Mouse (Mus musculus) hindbrain, embryonic 14.5 days (tissue): ENCODE results near the gene S1pr5. TPM values are rescaled to one million over a fixed set of nuclear protein-coding genes. Genes with fewer than 3 reads are reported as not detected.
"Not testable (repeated sequence)": the region's sequence is repeated elsewhere in the genome, so short reads cannot be mapped to it uniquely, and the experiment has no call there.

Experiments used
- ATAC-seq: fragments of 200-750 bp; cut with Nextera tagmentation; 2 replicates; pipeline ENCODE4 v1.8.0; 2017; ENCODE audit warnings: moderate number of reproducible peaks, mild to moderate bottlenecking, moderate TSS enrichment, moderate library complexity; ENCODE audit not compliant: low FRiP score
- DNase-seq: peaks from one replicate; pipeline ENCODE4 v3.0.0-alpha.2; 2015; ENCODE audit warnings: low spot score
- H3K27ac ChIP-seq: fragments of 300-500 bp; sonication (generic); 2 replicates; pipeline ENCODE4 v1.5.1; 2014; ENCODE audit warnings: mild to moderate bottlenecking, moderate library complexity
- H3K27me3 ChIP-seq: fragments of 300-500 bp; sonication (generic); 2 replicates; pipeline ENCODE4 v1.6.1; 2014; ENCODE audit warnings: mild to moderate bottlenecking, low read length, mixed read lengths; ENCODE audit not compliant: control insufficient read depth, insufficient read depth
- H3K36me3 ChIP-seq: fragments of 300-500 bp; sonication (generic); replicated peaks from 2 replicates; pipeline ENCODE4 v1.6.1; 2014; ENCODE audit not compliant: control insufficient read depth, insufficient read depth
- H3K4me1 ChIP-seq: fragments of 300-500 bp; sonication (generic); replicated peaks from 2 replicates; pipeline ENCODE4 v1.6.1; 2014; ENCODE audit warnings: antibody characterized with exemption, low read length, mixed read lengths; ENCODE audit not compliant: control insufficient read depth, insufficient read depth
- H3K4me2 ChIP-seq: fragments of 300-500 bp; sonication (generic); replicated peaks from 2 replicates; pipeline ENCODE4 v1.6.1; 2014; ENCODE audit warnings: mild to moderate bottlenecking, moderate library complexity
- H3K4me3 ChIP-seq: fragments of 300-500 bp; sonication (generic); replicated peaks from 2 replicates; pipeline ENCODE4 v1.5.1; 2014; ENCODE audit warnings: mild to moderate bottlenecking, low read length
- H3K9ac ChIP-seq: fragments of 300-500 bp; sonication (generic); 2 replicates; pipeline ENCODE4 v1.6.1; 2014
- H3K9me3 ChIP-seq: fragments of 300-500 bp; sonication (generic); 2 replicates; pipeline ENCODE4 v1.6.1; 2016; ENCODE audit warnings: low read length; ENCODE audit not compliant: control insufficient read depth
- WGBS: fragments of 180-500 bp; shearing (Covaris S2); extraction: QIAGEN DNeasy Blood & Tissue Kit; methylation state at CpG from one replicate; pipeline ENCODE4 v1.1.7; 2014; 5-methylcytosine and 5-hydroxymethylcytosine counted together
- polyA plus RNA-seq: library from polyadenylated mRNA; unstranded; fragments of >200 nt; fragmentation: Nextera tagmentation; extraction: Ambion mirVana; gene quantifications from 2 replicates; pipeline ENCODE4 v1.2.1, GENCODE M21; 2014

Gene S1pr5
- polyA plus RNA-seq, 1 experiment from 2014 or later, result 3.9 TPM

DNA sequence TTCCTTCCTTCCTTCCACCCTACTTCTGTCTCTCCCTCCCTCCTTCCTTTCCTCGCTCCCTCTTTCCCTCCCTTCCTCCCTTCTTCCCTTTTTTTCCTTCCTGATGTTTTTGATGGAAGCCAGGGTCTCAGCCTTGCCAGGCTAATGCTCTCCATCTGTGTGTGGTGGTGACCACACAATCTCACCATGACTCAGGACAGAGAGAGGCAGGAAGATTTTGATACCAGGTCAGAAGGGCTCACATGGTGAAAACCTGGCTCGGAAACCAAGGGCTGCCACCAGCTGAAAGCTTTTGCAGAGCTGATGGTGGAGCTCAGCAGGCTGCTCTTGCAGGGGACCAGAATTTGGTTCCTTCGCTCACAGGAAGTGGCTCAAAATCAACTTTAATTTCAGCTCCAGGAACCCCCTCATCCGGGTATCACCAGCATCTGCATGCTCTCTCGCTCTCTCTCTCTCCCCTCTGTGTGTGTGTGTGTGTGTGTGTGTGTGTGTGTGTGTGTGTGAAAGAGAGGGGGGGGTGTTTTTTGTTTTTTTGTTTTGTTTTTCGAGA is 12.3 kb upstream of the S1pr5 start:
- DNase-seq (no peak), ATAC-seq (no peak)
- no peak overlapping the region for H3K9ac ChIP-seq
- H3K9me3 ChIP-seq, result no peaks in the 10 kb centered on the region
- no peak overlapping the region for H3K27ac ChIP-seq
- WGBS, result 79% methylated on average over 6 of the region's 6 CpGs
- H3K4me1 ChIP-seq, result 0 out of 2 replicates have a peak, but pooled peaks cover 3% of the 10 kb centered on the region
- H3K4me2 ChIP-seq, result no peak overlapping the region
- H3K36me3 ChIP-seq, result no peaks in the 10 kb centered on the region
- H3K4me3 ChIP-seq, result no peak overlapping the region
- H3K27me3 ChIP-seq, result no peaks in the 10 kb centered on the region

DNA sequence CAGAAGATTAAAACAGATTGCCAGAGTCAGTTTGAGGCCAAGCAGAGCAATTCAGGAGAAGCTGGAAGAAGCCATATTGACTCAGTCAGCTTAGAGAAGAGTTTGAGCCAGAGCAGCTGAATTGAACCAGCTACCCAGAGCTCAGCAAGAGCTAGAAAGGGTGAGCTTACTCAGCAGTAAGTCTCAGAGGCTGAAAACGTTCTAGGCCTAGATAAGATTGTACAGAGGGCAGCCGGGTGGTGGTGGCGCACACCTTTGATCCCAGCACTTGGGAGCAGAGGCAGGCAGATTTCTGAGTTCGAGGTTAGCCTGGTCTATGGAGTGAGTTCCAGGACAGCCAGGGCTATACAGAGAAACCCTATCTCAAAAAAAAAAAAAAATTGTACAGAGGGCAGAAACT is 8.1 kb upstream of the S1pr5 start:
- not testable (repeated sequence) for H3K27ac ChIP-seq, DNase-seq, H3K9me3 ChIP-seq, ATAC-seq, H3K9ac ChIP-seq, H3K4me1 ChIP-seq, H3K36me3 ChIP-seq, H3K27me3 ChIP-seq, H3K4me3 ChIP-seq, H3K4me2 ChIP-seq
- WGBS, result 81% methylated on average over 4 of the region's 4 CpGs

DNA sequence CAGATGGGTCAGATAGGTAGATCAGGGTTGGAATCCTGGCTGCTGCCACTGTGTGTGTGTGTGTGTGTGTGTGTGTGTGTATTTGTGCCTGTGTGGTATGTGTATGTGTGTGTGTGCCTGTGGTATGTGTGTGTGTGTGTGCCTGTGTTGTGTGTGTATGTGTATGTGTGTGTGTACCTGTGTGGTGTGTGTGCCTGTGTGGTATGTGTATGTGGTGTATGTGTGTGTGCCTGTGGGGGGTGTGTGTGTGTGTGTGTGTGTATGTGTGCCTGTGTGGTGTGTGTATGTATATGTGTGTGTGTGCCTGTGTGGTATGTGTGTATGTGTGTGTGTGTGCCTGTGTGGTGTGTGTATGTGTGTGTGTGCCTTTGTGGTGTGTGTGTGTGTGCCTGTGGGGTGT is 6.4 kb upstream of the S1pr5 start:
- no peak overlapping the region for H3K9ac ChIP-seq
- no peak overlapping the region for H3K27ac ChIP-seq
- no peak overlapping the region for H3K4me3 ChIP-seq
- no peaks in the 10 kb centered on the region for H3K9me3 ChIP-seq
- no peaks in the 10 kb centered on the region for H3K36me3 ChIP-seq
- DNase-seq (no peak), ATAC-seq (no peak)
- H3K4me1 ChIP-seq, result no peaks in the 10 kb centered on the region
- peaks cover 16% of the 10 kb centered on the region for H3K27me3 ChIP-seq
- no peak overlapping the region for H3K4me2 ChIP-seq

DNA sequence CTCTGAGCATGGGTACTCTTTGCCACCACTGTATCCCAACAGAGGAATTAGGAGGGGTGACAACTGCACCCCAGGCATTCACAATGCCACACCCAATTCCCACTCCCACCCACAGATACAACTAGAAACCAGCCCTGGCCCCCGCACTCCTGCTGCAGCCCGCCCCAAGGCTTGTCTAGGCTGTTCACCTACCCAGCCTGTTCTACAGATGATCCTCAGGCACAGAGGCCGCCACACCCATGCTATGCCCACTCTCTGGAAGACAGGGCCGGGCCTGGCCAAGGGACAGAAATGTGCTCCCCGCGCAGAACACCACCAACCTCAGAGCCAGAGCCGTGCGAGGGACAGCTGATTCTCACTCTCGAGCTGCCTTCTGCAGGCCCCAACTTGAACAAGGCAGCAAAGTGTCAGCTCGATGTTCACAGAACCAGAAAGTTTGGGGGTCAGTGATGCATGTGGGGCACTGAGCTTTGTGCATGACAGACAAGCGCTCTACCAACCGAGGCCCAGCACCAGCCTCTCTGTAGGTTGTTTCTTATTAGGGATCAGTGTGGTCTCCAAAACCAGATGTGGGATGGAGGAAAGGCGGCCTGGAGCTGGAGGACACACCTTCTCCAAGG is 3.0 kb upstream of the S1pr5 start:
- 73% methylated on average over 13 of the region's 13 CpGs for WGBS

DNA sequence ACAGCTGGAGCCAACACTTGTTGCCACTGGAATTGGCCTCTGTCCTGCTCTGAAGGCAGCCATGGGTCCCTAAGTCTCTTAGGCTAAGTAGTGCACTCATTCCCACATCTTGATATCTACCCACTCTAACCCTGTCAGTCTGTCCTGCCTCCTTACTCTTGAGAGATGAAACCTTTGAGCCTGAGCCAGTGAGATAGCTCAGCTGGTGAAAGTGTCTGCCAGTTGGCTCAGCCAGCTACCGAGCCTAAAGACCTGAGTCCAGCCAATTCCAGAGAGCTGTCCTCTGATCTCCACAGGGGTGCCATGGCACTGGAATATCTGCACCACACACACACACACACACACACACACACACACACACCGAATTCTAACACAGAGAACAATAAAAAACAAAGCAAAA is 2.3 kb upstream of the S1pr5 start:
- Histone ChIP-seq H3K36me3 (no peaks in the 10 kb centered on the region), H3K4me1 (peaks cover 5% of the 10 kb centered on the region; the same call in 1 of the 2 replicates), H3K9ac (no peak overlapping the region), H3K27ac (no peak overlapping the region), H3K9me3 (no peaks in the 10 kb centered on the region), H3K4me2 (no peak overlapping the region), H3K4me3 (no peak overlapping the region), H3K27me3 (peaks cover 54% of the 10 kb centered on the region)
- ATAC-seq, result no peak
- 50% methylated on average over 2 of the region's 2 CpGs for WGBS
- DNase-seq, result no peak

More for the DNA sequence above, 3.0 kb upstream of the S1pr5 start:
- DNase-seq (no peak), ATAC-seq (no peak)
- no peak overlapping the region for H3K9ac ChIP-seq
- peaks cover 47% of the 10 kb centered on the region for H3K27me3 ChIP-seq
- no peak overlapping the region for H3K4me3 ChIP-seq
- no peak overlapping the region for H3K4me2 ChIP-seq
- H3K4me1 ChIP-seq, result peaks cover 5% of the 10 kb centered on the region; the same call in 1 of the 2 replicates
- no peak overlapping the region for H3K27ac ChIP-seq
- H3K36me3 ChIP-seq, result no peaks in the 10 kb centered on the region
- H3K9me3 ChIP-seq, result no peaks in the 10 kb centered on the region

DNA sequence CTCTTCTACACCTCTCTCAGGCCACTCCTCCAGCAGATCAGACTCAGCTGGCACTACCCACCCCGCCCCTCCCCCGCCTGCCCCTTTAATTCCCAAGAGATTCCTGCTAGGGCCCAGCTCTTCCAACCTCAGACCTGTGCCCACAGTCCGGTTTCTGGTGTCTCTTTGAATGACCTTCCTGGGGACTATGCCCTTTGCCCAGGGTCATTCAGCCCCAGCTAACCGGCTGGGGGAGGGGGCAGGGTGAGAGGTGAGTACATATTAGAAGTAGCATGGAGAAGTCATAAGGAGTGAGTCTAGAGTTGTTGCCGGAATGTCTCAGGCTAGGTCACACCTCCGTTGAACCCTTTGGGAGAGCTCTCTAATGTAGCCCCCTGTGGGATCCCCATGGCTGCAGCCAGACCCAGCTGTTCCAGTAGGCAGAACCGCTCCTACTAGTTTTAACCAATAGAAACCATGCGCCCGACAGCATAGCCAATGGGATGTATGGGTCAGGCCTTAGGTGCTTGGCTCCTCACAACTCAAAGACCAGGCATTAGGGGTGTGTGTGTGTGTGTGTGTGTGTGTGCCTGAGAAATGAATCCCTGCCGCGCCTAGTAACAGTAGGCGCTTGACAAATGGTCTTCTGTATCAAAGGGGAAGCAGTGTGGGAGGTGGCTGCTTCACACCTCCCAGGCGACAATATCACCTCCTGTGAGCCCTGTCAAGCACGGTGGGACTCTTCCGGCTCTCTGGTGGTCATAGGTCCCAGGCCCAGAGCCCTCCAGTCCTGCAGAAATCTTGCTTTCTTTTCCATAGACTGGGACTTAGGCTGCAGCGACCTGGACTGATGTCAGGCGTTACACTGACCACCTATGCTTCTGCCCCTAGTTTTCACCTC is 1.6 kb upstream of the S1pr5 start:
- Histone ChIP-seq H3K4me1 (peaks cover 5% of the 10 kb centered on the region; the same call in 1 of the 2 replicates), H3K27me3 (peaks cover 60% of the 10 kb centered on the region), H3K9me3 (no peaks in the 10 kb centered on the region), H3K27ac (no peak overlapping the region), H3K4me2 (no peak overlapping the region), H3K9ac (no peak overlapping the region), H3K36me3 (no peaks in the 10 kb centered on the region), H3K4me3 (no peak overlapping the region)
- no peak for DNase-seq
- WGBS, result 38% methylated on average over 17 of the region's 17 CpGs
- no peak for ATAC-seq

DNA sequence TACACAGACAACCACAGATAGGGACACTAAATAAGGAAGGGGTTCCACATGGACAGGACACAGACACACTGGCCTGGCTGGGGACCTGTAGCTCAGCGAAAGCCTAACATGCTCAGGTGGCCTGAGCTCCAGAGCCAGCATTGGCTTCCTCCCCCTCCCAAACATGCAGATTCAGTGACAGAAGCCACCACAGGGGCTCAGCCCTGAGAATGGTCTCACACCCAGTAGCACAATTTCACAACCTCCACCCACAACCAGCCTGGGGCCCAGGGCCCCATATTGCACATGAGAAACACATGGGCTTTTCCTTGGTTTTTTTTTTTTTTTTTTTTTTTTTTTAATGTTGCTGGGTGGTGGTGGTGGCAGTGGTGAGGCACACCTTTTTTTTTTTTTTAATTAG is 1.9 kb downstream of the S1pr5 start:
- H3K4me2 ChIP-seq, result no peak overlapping the region
- H3K36me3 ChIP-seq, result no peaks in the 10 kb centered on the region
- H3K4me1 ChIP-seq, result peaks cover 15% of the 10 kb centered on the region; the same call in 1 of the 2 replicates
- no peak overlapping the region for H3K4me3 ChIP-seq
- no peaks in the 10 kb centered on the region for H3K9me3 ChIP-seq
- WGBS, result 75% methylated on average over 1 of the region's 1 CpGs
- no peak overlapping the region for H3K9ac ChIP-seq
- DNase-seq (no peak), ATAC-seq (no peak)
- peaks cover 89% of the 10 kb centered on the region for H3K27me3 ChIP-seq
- H3K27ac ChIP-seq, result no peak overlapping the region

DNA sequence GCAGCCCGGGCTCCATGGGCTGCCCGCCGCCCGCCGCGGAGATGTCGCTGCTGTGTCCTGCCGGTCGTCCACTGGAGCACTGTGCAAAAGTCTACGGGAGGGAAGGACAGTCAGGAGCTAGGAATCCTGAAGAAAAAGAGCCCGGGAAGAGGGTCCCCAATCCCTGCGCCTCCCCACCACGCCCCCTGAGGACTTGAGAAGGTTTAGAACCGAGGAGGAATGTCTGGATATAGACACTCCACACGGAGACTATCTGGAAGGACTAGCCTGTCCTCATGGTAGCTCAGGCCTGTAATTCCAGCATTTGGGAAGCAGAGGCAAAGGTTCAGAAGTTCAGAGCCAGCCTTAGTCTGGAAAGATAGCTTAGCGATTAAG is 3.1 kb downstream of the S1pr5 start:
- peaks cover 77% of the 10 kb centered on the region for H3K27me3 ChIP-seq
- 0 out of 2 replicates have a peak, but pooled peaks have one; percentile 1 for ATAC-seq
- 2% methylated on average over 16 of the region's 16 CpGs for WGBS

DNA sequence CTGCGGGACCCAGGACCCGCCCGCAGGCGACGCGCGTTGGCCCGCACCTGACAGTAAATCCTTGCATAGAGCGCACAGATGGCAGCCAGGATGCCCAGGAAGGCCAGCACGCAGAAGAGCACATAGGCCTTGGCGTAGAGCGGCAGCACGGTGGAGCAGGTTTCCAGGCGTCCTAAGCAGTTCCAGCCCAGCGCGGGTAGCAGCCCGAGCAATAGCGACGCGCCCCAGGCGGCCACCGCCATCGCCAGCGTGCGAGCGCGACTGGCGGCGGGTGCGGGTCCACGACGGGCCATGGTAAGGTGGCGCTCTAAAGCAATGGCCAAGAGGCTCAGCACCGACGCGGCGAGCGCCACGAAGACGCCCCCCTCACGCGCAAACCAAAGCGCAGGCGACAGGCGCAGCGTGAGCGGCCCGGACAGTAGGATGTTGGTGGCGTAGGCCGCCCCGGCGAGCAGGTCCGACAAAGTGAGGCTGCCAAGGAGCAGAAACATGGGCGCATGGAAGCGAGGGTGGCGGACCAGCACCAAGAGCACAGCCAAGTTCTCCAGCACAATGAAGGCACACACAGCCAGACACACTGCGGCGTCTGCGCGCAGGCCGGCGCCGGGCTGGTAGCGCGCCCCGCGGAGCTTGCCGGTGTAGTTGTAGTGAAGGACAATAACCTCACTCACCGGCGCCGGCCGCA is 3.7 kb downstream of the S1pr5 start:
- peak; percentile 63 for ATAC-seq
- Histone ChIP-seq H3K27ac (peak overlapping the region; percentile 57), H3K9me3 (no peaks in the 10 kb centered on the region), H3K9ac (peak overlapping the region; percentile 61), H3K4me1 (peaks cover 15% of the 10 kb centered on the region; the same call in 1 of the 2 replicates), H3K27me3 (peaks cover 72% of the 10 kb centered on the region), H3K4me3 (peak overlapping the region; percentile 44), H3K4me2 (peak overlapping the region; percentile 83), H3K36me3 (no peaks in the 10 kb centered on the region)
- DNase-seq, result peak; percentile 52
- WGBS, result under 1% methylated on average over 72 of the region's 72 CpGs

More for the DNA sequence above, 3.1 kb downstream of the S1pr5 start:
- Histone ChIP-seq H3K4me2 (peak overlapping the region; percentile 83), H3K4me1 (peaks cover 15% of the 10 kb centered on the region; the same call in 1 of the 2 replicates), H3K9ac (peak overlapping the region; percentile 61), H3K4me3 (peak overlapping the region; percentile 44), H3K9me3 (no peaks in the 10 kb centered on the region), H3K36me3 (no peaks in the 10 kb centered on the region), H3K27ac (peak overlapping the region; percentile 57; the same call in 1 of the 2 replicates)
- DNase-seq, result no peak
